Mouse (Mus musculus): Measurements from ENCODE around the gene Gm572.
A peak's percentile ranks its signal among the peaks of the same experiment; 100 is the strongest.

Gm572 gene

GRCm38 (mm10) chr4:148638302-148638701, 4.8 kb upstream of the Gm572 start:
- Histone ChIP-seq H3K36me3 (ENCODE audit: control insufficient read depth, insufficient read depth, low read length, poor library complexity, severe bottlenecking) (no peaks in the 10 kb centered on the region), H3K27me3 (ENCODE audit: control insufficient read depth, insufficient read depth, low read length, poor library complexity, severe bottlenecking) (no peaks in the 10 kb centered on the region)
- no peak for DNase-seq (ENCODE audit: low read depth, low spot score)

DNA sequence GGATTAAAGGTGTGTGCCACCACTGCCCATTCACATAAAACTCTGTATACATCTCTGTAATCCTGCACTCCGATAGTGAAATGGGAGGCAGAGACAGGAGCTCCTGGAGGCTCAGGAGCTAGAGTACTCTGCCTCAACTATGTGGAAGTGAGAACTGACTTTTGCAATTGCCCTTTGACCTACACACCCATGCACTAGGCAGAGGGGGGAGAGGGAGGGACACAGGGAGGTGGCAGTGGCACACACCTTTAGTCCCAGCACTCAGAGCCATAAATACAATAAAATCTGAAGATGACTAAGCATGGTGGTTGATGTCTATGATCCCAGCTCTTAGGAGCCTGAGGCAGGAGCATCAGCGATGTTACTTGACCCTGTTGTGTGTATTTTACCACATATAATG, 3.7 kb upstream of the Gm572 start:
- no peak for DNase-seq (ENCODE audit: low read depth, low spot score)
- Histone ChIP-seq H3K36me3 (ENCODE audit: control insufficient read depth, insufficient read depth, low read length, poor library complexity, severe bottlenecking) (no peaks in the 10 kb centered on the region), H3K27me3 (ENCODE audit: control insufficient read depth, insufficient read depth, low read length, poor library complexity, severe bottlenecking) (no peaks in the 10 kb centered on the region; the same call in 1 of the 2 replicates)

DNA sequence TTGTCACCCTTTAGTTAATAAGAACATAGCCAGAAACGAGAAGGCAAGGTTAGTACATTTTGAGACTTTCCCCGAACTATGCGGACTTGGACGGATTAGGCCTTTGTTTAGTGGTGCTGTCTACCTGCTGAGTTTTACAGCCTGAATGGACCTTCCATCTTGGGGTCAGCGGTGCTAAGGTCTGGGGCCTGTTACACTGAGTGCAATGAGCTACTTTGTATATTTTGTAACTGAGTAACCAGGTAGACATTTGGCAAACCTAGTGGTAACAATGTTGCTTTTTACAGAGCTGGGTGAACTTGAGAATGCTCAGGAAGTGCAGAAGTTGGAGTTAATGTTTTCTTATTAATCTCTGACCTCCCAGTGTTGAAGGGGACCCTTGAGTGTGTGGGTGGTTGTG, 2.0 kb upstream of the Gm572 start:
- no peak for DNase-seq (ENCODE audit: low read depth, low spot score)
- Histone ChIP-seq H3K36me3 (ENCODE audit: control insufficient read depth, insufficient read depth, low read length, poor library complexity, severe bottlenecking) (no peaks in the 10 kb centered on the region), H3K27me3 (ENCODE audit: control insufficient read depth, insufficient read depth, low read length, poor library complexity, severe bottlenecking) (no peaks in the 10 kb centered on the region; the same call in 1 of the 2 replicates)

GRCm38 (mm10) chr4:148644157-148644511, 1.0 kb downstream of the Gm572 start:
- H3K27me3 ChIP-seq (ENCODE audit: control insufficient read depth, insufficient read depth, low read length, poor library complexity, severe bottlenecking) = no peaks in the 10 kb centered on the region; the same call in 1 of the 2 replicates
- DNase-seq (ENCODE audit: low read depth, low spot score) = peak; percentile 78
- H3K36me3 ChIP-seq (ENCODE audit: control insufficient read depth, insufficient read depth, low read length, poor library complexity, severe bottlenecking) = no peaks in the 10 kb centered on the region

DNA sequence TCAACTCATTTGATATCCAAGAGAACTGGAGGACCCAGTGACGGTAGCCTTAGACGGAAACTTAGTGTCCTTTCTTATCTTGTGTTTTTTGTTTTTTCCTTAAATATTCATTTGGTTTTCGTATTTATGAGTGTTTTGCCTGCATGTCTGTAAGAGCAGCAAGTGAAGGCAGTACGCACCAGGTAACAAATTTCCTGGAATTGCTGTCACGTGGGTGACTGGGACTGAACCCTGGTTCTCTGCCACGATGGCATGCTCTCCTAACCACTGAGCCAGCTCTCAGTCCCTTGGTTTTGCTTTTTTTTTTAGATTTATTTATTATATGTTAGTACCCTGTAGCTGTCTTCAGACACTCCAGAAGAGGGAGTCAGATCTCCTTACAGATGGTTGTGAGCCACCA, 1.8 kb downstream of the Gm572 start:
- H3K36me3 ChIP-seq (ENCODE audit: control insufficient read depth, insufficient read depth, low read length, poor library complexity, severe bottlenecking) = no peaks in the 10 kb centered on the region
- DNase-seq (ENCODE audit: low read depth, low spot score) = no peak

DNA sequence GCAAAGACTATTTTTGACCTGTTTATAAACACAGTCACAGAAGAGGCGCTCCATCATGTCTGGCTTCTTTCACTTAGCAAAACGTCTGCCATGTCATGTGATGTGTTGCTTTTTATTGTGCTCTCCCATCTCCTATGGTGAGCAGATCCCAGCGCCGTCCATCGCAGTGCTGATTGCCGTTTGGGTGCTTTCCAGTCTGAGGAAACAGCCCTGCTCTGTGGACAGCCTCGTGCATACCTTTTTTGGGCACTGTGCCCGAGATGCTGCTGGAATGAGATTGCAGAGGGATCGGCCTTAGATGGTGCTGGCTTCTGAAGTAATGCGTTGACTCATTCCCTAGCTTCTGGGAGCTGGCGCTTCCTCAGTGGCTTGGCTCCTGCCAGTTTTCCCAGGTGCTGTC, 3.5 kb downstream of the Gm572 start:
- no peaks in the 10 kb centered on the region; the same call in 1 of the 2 replicates for H3K27me3 ChIP-seq (ENCODE audit: control insufficient read depth, insufficient read depth, low read length, poor library complexity, severe bottlenecking)
- H3K36me3 ChIP-seq (ENCODE audit: control insufficient read depth, insufficient read depth, low read length, poor library complexity, severe bottlenecking) = no peaks in the 10 kb centered on the region
- no peak for DNase-seq (ENCODE audit: low read depth, low spot score)

More for the DNA sequence above, 1.8 kb downstream of the Gm572 start:
- H3K27me3 ChIP-seq (ENCODE audit: control insufficient read depth, insufficient read depth, low read length, poor library complexity, severe bottlenecking) = no peaks in the 10 kb centered on the region; the same call in 1 of the 2 replicates

DNA sequence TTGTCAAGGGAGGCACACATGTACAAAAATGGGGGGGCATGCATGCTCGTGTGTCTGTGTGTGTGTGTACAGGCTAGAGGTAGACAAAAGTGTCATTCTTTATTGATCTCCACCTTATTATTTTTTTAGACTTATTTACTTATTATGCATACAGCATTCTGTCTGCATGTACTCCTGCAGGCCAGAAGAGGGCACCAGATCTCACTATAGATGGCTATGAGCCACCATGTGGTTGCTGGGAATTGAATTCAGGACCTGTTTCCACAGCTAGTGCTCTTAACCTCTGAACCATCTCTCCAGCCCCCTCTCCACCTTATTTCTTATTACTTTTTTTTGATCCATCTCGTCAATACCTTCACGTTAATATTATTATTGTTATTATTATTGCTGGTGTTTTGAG, 6.2 kb downstream of the Gm572 start:
- no peaks in the 10 kb centered on the region; the same call in 1 of the 2 replicates for H3K27me3 ChIP-seq (ENCODE audit: control insufficient read depth, insufficient read depth, low read length, poor library complexity, severe bottlenecking)

GRCm38 (mm10) chr4:148651045-148651444, 7.9 kb downstream of the Gm572 start:
- Histone ChIP-seq H3K36me3 (ENCODE audit: control insufficient read depth, insufficient read depth, low read length, poor library complexity, severe bottlenecking) (no peaks in the 10 kb centered on the region), H3K27me3 (ENCODE audit: control insufficient read depth, insufficient read depth, low read length, poor library complexity, severe bottlenecking) (no peaks in the 10 kb centered on the region)
- no peak for DNase-seq (ENCODE audit: low read depth, low spot score)

More for the DNA sequence above, 6.2 kb downstream of the Gm572 start:
- peak; percentile 19 for DNase-seq (ENCODE audit: low read depth, low spot score)
- no peaks in the 10 kb centered on the region for H3K36me3 ChIP-seq (ENCODE audit: control insufficient read depth, insufficient read depth, low read length, poor library complexity, severe bottlenecking)

DNA sequence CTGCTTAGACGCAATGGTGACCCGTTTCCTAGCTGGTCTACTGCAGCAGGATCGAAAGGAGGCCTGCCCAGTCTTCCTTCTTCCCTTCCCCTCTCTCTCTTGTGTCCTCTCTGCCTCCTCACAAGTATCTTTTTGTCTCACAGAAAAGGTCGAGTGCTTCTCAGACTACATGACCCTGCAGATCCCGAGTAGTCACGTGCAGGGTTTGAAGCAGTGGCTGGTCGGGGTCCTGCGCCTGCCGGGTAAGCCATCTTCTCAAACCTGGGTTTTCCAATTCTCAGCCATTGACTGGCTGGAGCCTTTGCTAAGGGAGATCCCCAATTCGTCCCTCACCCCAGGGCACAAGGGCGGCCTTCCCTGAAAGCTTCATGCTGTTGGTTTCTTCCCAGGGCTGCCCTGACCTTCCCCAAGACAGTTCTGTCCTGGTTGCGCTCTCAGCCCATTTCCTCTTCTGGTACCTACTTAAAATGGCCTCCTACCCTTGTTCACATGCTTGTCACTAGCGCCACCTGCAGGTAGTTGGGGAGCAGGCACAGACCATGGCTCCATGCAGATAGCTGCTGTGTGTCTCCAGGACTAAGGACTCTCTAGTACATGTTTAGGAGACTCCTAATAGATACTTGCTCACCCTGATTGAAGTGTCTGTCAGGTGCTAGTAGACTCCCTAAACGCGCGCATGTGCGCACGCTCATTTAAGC, 11.7 kb downstream of the Gm572 start:
- DNase-seq (ENCODE audit: low read depth, low spot score) = peak; percentile 34
- Histone ChIP-seq H3K36me3 (ENCODE audit: control insufficient read depth, insufficient read depth, low read length, poor library complexity, severe bottlenecking) (no peaks in the 10 kb centered on the region), H3K27me3 (ENCODE audit: control insufficient read depth, insufficient read depth, low read length, poor library complexity, severe bottlenecking) (no peaks in the 10 kb centered on the region)

DNA sequence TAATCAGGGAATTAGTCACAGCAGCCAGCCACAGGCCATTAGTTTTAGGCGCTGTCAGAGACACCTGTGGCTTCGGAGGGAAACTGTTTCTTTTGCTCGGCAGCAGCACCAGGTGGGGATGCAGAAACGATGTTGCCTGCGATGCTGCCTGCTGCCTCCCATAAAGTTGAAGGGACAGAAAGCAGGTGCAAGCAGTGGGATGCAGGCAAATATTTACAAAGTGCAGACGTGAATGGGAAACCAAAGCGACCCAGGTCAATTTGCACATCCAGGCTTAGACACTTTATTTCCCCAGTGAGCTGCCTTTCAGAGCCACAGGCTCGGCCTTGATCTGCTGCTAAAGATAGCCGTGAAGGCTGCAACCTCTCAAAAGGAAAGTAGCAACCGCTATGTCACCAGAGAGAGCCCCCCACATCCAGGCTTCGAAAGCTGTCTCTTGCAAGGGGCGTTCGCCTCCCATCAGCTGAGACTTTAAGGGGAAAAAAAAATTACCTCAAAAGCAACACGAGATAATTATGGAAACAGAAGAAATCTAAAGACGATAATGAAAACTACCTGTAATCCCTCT, 13.7 kb downstream of the Gm572 start:
- no peaks in the 10 kb centered on the region for H3K27me3 ChIP-seq (ENCODE audit: control insufficient read depth, insufficient read depth, low read length, poor library complexity, severe bottlenecking)
- H3K36me3 ChIP-seq (ENCODE audit: control insufficient read depth, insufficient read depth, low read length, poor library complexity, severe bottlenecking) = no peaks in the 10 kb centered on the region
- no peak for DNase-seq (ENCODE audit: low read depth, low spot score)

DNA sequence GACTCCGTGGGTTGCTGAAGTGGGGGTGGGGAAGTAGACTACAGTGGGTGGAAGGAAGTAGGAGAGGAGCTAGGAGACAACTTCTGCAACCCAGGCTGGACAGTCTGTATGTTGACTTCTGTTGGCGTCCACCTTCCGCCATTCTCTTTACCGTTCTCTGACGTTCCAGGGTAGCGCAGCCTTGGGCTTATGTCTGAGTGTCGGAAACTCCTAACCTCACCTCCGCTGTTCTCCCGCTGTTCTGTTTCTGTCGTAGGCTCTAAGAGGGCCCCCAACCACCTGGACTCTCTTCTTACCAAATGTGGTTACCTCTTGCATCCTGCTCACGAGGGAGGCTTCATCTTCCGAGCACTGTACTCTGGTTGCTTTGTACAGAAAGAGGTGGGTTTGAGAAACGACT, 14.7 kb downstream of the Gm572 start:
- no peaks in the 10 kb centered on the region for H3K27me3 ChIP-seq (ENCODE audit: control insufficient read depth, insufficient read depth, low read length, poor library complexity, severe bottlenecking)
- no peak for DNase-seq (ENCODE audit: low read depth, low spot score)
- H3K36me3 ChIP-seq (ENCODE audit: control insufficient read depth, insufficient read depth, low read length, poor library complexity, severe bottlenecking) = no peaks in the 10 kb centered on the region

DNA sequence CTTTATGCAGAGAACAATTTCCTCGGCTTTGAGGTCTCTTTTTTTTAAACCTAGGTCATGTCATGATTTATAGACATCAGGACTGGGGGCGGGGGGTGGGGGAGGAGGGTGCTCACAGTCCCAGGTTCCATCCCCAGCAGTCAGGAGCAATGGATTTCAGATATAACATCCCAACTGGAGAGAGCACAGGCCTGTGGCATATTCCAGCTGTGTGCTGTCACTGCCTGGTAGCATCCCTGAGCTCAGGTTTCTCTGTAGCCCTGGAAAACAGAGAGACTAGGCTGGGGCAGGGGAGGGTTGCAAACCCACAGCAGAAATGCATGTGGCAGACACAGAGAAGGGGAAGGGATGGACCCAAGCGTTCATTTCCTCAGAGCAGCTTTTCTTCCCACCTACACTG, 17.1 kb downstream of the Gm572 start:
- Histone ChIP-seq H3K27me3 (ENCODE audit: control insufficient read depth, insufficient read depth, low read length, poor library complexity, severe bottlenecking) (no peaks in the 10 kb centered on the region), H3K36me3 (ENCODE audit: control insufficient read depth, insufficient read depth, low read length, poor library complexity, severe bottlenecking) (no peaks in the 10 kb centered on the region)
- no peak for DNase-seq (ENCODE audit: low read depth, low spot score)

DNA sequence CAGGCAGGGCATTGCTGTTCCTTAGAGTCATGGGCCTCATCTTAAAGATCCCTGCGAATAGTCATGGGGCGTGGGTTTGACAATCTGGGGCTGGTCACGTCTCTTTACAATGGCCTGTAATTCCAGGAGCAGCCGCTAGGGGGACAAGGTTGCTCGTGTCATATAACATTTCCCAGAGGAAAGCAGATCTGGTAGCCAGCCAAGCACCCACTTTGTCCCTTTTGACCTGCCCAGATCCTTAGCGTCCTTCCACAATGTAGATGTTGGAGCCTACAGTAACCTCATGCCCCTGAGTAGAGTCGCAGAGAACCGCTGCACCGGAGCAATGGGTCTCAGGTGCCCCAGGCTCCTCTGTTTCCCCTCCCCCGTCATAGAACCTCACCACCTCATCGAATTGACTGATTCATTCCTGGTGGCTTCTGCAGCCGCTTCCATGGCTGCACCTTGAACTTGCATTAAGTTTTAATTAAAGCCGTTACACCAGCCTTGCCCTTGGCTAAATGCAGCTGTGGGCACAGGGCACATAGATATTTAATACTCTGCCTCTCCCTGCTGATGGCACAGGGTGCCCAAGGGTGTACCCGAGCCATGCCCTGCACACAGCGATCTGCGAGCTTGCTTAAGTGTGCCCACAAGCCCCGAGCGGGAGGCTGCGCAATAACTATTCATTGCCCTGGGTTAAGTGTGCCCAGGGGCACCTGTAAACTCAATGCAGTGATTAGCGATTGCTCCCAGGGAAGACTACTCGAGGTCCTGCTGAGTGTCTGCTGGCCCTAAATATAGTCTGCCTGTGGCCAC, 19.2 kb downstream of the Gm572 start:
- DNase-seq (ENCODE audit: low read depth, low spot score) = peak; percentile 75
- H3K36me3 ChIP-seq (ENCODE audit: control insufficient read depth, insufficient read depth, low read length, poor library complexity, severe bottlenecking) = no peaks in the 10 kb centered on the region
- H3K27me3 ChIP-seq (ENCODE audit: control insufficient read depth, insufficient read depth, low read length, poor library complexity, severe bottlenecking) = no peaks in the 10 kb centered on the region

DNA sequence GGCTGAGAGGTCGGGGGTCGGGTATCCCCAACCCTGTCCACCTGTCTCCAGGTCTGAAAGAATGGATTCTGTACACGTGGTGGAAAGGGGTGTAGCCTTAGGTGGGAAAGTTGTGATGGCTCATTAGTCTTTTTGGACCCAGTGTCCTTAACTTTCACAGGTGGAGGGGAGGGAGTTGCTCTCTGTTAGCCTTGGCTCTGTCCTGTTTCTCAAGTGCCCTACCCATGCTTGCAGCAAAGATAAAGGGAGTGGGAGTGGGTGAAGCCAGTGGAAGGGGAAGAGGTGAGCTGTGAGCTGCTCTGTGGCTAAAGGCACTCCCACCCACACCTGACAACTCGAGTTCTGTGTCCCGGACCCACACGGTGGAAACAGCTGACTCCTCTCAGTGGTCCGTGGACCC, 20.2 kb downstream of the Gm572 start:
- H3K36me3 ChIP-seq (ENCODE audit: control insufficient read depth, insufficient read depth, low read length, poor library complexity, severe bottlenecking) = no peaks in the 10 kb centered on the region
- no peak for DNase-seq (ENCODE audit: low read depth, low spot score)
- no peaks in the 10 kb centered on the region for H3K27me3 ChIP-seq (ENCODE audit: control insufficient read depth, insufficient read depth, low read length, poor library complexity, severe bottlenecking)

DNA sequence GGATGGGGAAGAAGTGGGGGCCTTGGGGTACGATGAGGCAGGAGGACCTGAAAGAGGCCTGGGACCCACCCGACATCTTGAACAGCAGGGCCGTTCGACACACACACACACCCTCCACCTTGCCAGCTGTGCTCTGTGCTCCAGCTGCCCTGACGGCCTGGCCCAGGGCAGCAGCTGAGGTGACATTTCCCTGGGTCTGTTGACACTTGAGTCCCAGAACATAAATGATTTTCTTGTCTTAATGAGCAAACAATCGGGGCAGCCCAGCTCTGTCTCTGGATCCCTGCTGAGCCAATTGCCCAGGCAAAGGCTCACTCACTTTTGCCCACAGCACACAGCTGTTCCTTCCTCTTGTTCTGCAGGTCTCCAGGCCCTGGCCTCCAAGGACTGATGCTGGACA, 20.9 kb downstream of the Gm572 start:
- Histone ChIP-seq H3K36me3 (ENCODE audit: control insufficient read depth, insufficient read depth, low read length, poor library complexity, severe bottlenecking) (no peaks in the 10 kb centered on the region), H3K27me3 (ENCODE audit: control insufficient read depth, insufficient read depth, low read length, poor library complexity, severe bottlenecking) (no peaks in the 10 kb centered on the region)
- DNase-seq (ENCODE audit: low read depth, low spot score) = no peak
